Mouse (Mus musculus) lung, postnatal 0 days (tissue): ENCODE results near the gene Ccdc148.
A peak's percentile ranks its signal among the peaks of the same experiment; 100 is the strongest.

Experiments used
- CTCF ChIP-seq: IDR thresholded peaks from 2 replicates; pipeline ENCODE4 v1.5.1; 2016; ENCODE audit warnings: antibody characterized with exemption, mild to moderate bottlenecking
- EP300 ChIP-seq: IDR thresholded peaks from 2 replicates; pipeline ENCODE4 v1.6.1; 2016; ENCODE audit warnings: antibody characterized with exemption, mild to moderate bottlenecking, control low read depth

DNA sequence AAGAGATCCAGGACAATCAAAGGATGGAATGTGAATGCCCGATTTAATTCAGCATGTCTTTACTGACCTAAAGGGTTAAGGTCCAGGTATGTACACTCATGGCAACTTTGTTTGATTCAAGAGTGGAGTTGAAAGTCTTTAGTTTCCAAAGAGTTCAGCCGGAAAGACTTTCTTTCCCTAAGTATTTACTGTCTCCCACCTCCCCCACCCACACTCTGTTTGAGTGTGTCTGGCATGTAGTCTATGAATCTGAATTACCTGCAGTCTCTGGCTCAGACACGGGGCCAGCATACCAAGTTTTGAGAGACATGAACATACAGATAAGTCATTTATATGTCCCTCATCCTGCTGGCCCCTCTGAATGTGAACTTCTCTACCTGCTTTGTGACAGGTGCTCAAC lies 374.3 kb downstream of the Ccdc148 start:
- TF ChIP-seq CTCF (no peak), EP300 (peak; percentile 68)
